Mouse (Mus musculus) spleen, adult 2 months (tissue): ENCODE measurements around the gene Olfr286.

Source experiments
- CTCF ChIP-seq: fragments of 200-500 bp; IDR thresholded peaks from 2 replicates; pipeline ENCODE4 v1.5.1; 2011; ENCODE audit warnings: mild to moderate bottlenecking, inconsistent platforms; ENCODE audit not compliant: insufficient read depth, insufficient read length, insufficient replicate concordance; ENCODE audit errors: extremely low read depth
- POLR2A ChIP-seq: fragments of 200-500 bp; IDR thresholded peaks from 2 replicates; pipeline ENCODE4 v1.6.1; 2011; ENCODE audit warnings: low read depth, low read length, inconsistent platforms

GRCm38 (mm10) chr15:98180567-98181131 is 53.6 kb downstream of the Olfr286 start:
- TF ChIP-seq CTCF (no peak), POLR2A (no peak)
